Mouse (Mus musculus) liver, embryonic 12.5 days (tissue): ENCODE results near the gene Nxph3. TPM values are rescaled to one million over a fixed set of nuclear protein-coding genes. Genes with fewer than 3 reads are reported as not detected.

Experiments
- ATAC-seq: fragments of 200-750 bp; cut with Nextera tagmentation; 2 replicates; pipeline ENCODE4 v1.8.0; 2017; ENCODE audit warnings: moderate number of reproducible peaks, mild to moderate bottlenecking, moderate library complexity
- H3K27ac ChIP-seq: fragments of 300-500 bp; sonication (generic); 2 replicates; pipeline ENCODE4 v1.5.1; 2016; ENCODE audit warnings: mild to moderate bottlenecking
- H3K27me3 ChIP-seq: fragments of 300-500 bp; sonication (generic); replicated peaks from 2 replicates; pipeline ENCODE4 v1.6.1; 2016; ENCODE audit warnings: mild to moderate bottlenecking, moderate library complexity
- H3K36me3 ChIP-seq: fragments of 300-500 bp; sonication (generic); 2 replicates; pipeline ENCODE4 v1.6.1; 2016; ENCODE audit warnings: mild to moderate bottlenecking, moderate library complexity
- H3K4me1 ChIP-seq: fragments of 300-500 bp; sonication (generic); 2 replicates; pipeline ENCODE4 v1.6.1; 2016
- H3K4me2 ChIP-seq: fragments of 300-500 bp; sonication (generic); 2 replicates; pipeline ENCODE4 v1.6.1; 2016; ENCODE audit warnings: mild to moderate bottlenecking, moderate library complexity
- H3K4me3 ChIP-seq: fragments of 300-500 bp; sonication (generic); 2 replicates; pipeline ENCODE4 v1.5.1; 2016; ENCODE audit warnings: mild to moderate bottlenecking, moderate library complexity
- H3K9ac ChIP-seq: fragments of 300-500 bp; sonication (generic); 2 replicates; pipeline ENCODE4 v1.6.1; 2016; ENCODE audit warnings: mild to moderate bottlenecking, moderate library complexity
- H3K9me3 ChIP-seq: fragments of 300-500 bp; sonication (generic); replicated peaks from 2 replicates; pipeline ENCODE4 v1.6.1; 2016; ENCODE audit warnings: mild to moderate bottlenecking, moderate library complexity
- WGBS: fragments of 180-500 bp; shearing (Covaris S2); methylation state at CpG from one replicate; pipeline ENCODE4 v1.1.7; 2016; ENCODE audit not compliant: insufficient replicate concordance; 5-methylcytosine and 5-hydroxymethylcytosine counted together
- polyA plus RNA-seq: library from polyadenylated mRNA; unstranded; fragments of >200 nt; fragmentation: Nextera tagmentation; extraction: Ambion mirVana; gene quantifications from 2 replicates; pipeline ENCODE4 v1.2.1, GENCODE M21; 2016

Nxph3 gene
- polyA plus RNA-seq, 1 experiment from 2014 or later, result 0.24 TPM

DNA sequence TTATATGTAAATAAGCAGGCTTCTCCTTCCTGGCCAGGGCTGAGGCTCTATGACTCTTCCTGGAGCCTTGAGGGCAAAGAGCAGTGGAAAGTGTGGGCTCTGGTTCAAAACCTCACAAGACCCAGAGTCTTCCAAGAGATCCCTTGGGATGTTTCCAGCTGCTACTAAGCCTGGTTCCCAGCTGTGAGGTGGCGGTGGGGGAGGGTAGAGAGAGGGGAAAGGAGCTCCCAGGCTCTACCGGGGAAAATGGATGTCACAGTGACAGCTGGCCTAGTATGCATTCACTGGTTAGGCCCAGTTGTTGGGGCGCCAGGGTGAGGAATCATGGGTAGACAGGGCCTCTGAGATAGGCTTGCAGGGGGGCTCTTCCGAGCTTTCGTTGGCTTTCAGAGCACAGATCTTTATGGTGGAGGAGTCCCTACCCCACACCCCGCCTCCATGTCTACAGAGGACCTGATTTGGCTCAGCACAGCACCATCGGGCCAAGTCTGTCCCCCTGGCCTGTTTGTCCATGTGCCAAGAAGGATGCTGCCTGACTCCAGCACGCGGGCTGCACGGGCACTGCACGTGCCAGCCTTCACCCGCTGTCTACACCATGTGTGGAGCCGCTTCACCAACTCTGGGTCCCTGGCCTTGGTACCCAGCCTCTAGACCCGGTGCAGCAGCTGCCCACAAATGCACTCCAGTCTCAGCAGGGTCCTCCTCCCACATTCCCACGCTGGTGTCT lies 24.2 kb upstream of the Nxph3 start:
- H3K4me2 ChIP-seq, result no peak overlapping the region
- no peaks in the 10 kb centered on the region for H3K9me3 ChIP-seq
- no peaks in the 10 kb centered on the region for H3K36me3 ChIP-seq
- peaks cover 71% of the 10 kb centered on the region for H3K27me3 ChIP-seq
- H3K9ac ChIP-seq, result no peak overlapping the region
- H3K4me3 ChIP-seq, result no peak overlapping the region
- ATAC-seq, result no peak
- WGBS, result 66% methylated on average over 15 of the region's 15 CpGs
- no peak overlapping the region for H3K27ac ChIP-seq
- H3K4me1 ChIP-seq, result no peaks in the 10 kb centered on the region

- no peaks in the 10 kb centered on the region for H3K9me3 ChIP-seq
- 16% methylated on average over 24 of the region's 24 CpGs for WGBS
- H3K4me2 ChIP-seq, result no peak overlapping the region
Measured at GRCm38 (mm10) chr11:95533484-95534160, 19.3 kb upstream of the Nxph3 start.

GRCm38 (mm10) chr11:95532353-95533072 lies 18.1 kb upstream of the Nxph3 start:
- Histone ChIP-seq H3K9ac (no peak overlapping the region), H3K27me3 (peaks cover 37% of the 10 kb centered on the region), H3K9me3 (no peaks in the 10 kb centered on the region), H3K4me3 (no peak overlapping the region), H3K36me3 (no peaks in the 10 kb centered on the region), H3K4me1 (no peaks in the 10 kb centered on the region), H3K27ac (no peak overlapping the region), H3K4me2 (no peak overlapping the region)
- ATAC-seq, result no peak
- 51% methylated on average over 13 of the region's 13 CpGs for WGBS

More at GRCm38 (mm10) chr11:95533484-95534160, 19.3 kb upstream of the Nxph3 start:
- Histone ChIP-seq H3K4me1 (no peaks in the 10 kb centered on the region), H3K4me3 (no peak overlapping the region), H3K9ac (no peak overlapping the region), H3K27me3 (peaks cover 37% of the 10 kb centered on the region), H3K36me3 (no peaks in the 10 kb centered on the region), H3K27ac (no peak overlapping the region)
- ATAC-seq, result peak; percentile 47; the same call in 1 of the 2 replicates

GRCm38 (mm10) chr11:95528231-95528630 lies 13.9 kb upstream of the Nxph3 start:
- WGBS, result 50% methylated on average over 3 of the region's 3 CpGs
- Histone ChIP-seq H3K36me3 (no peaks in the 10 kb centered on the region), H3K9ac (no peak overlapping the region), H3K27me3 (peaks cover 27% of the 10 kb centered on the region), H3K27ac (no peak overlapping the region), H3K4me2 (no peak overlapping the region), H3K9me3 (no peaks in the 10 kb centered on the region), H3K4me1 (no peaks in the 10 kb centered on the region), H3K4me3 (no peak overlapping the region)
- ATAC-seq, result no peak

- H3K9me3 ChIP-seq, result no peaks in the 10 kb centered on the region
- ATAC-seq, result no peak
- 58% methylated on average over 8 of the region's 8 CpGs for WGBS
- peaks cover 27% of the 10 kb centered on the region for H3K27me3 ChIP-seq
- H3K4me1 ChIP-seq, result no peaks in the 10 kb centered on the region
- H3K27ac ChIP-seq, result no peak overlapping the region
- no peak overlapping the region for H3K9ac ChIP-seq
- no peaks in the 10 kb centered on the region for H3K36me3 ChIP-seq
- no peak overlapping the region for H3K4me2 ChIP-seq
- no peak overlapping the region for H3K4me3 ChIP-seq
Measured at GRCm38 (mm10) chr11:95527307-95527706, 12.9 kb upstream of the Nxph3 start.

GRCm38 (mm10) chr11:95521563-95521962 lies 7.2 kb upstream of the Nxph3 start:
- H3K9ac ChIP-seq, result no peak overlapping the region
- H3K27ac ChIP-seq, result no peak overlapping the region
- 3% methylated on average over 13 of the region's 13 CpGs for WGBS
- H3K4me1 ChIP-seq, result peaks cover 14% of the 10 kb centered on the region; the same call in 1 of the 2 replicates
- H3K27me3 ChIP-seq, result peaks cover 78% of the 10 kb centered on the region
- ATAC-seq, result no peak
- peak overlapping the region; percentile 62 for H3K4me2 ChIP-seq
- H3K9me3 ChIP-seq, result no peaks in the 10 kb centered on the region
- H3K36me3 ChIP-seq, result no peaks in the 10 kb centered on the region
- no peak overlapping the region for H3K4me3 ChIP-seq

DNA sequence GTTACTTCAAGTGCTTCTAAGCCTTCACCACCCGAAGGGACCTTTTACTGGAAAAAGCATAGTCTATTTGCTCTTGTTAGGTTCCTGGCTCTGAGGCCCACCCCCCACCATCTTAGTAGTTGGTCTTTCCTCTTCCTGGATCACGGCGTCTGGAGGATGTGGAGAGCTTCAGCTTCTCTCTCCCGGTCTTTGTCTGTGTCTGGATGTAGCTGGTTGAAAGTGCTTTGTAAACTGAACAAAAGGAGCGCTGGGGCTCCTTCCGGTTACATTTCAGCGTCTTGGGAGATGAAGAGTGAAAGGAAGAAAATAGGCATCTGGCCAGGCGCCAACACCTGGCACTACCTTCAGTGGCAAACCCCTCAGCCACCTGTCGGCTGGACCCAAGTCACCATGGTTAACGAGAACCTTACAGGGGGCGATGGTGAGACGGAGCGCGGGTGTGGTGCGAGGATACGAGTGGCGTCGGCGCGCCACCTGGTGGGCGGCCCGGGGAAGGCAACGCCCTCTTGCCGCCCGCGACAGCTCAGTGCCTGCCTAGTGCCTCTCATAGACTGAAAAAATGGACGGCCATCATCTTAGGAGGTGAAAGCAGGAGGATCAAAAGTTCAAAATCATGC lies 6.2 kb upstream of the Nxph3 start:
- H3K27me3 ChIP-seq, result peaks cover 82% of the 10 kb centered on the region
- H3K4me1 ChIP-seq, result peaks cover 14% of the 10 kb centered on the region; the same call in 1 of the 2 replicates
- ATAC-seq, result peak; percentile 64
- H3K27ac ChIP-seq, result no peak overlapping the region
- H3K9me3 ChIP-seq, result no peaks in the 10 kb centered on the region
- H3K4me2 ChIP-seq, result peak overlapping the region; percentile 62
- H3K4me3 ChIP-seq, result peak overlapping the region; percentile 26
- no peak overlapping the region; the same call in 1 of the 2 replicates for H3K9ac ChIP-seq
- H3K36me3 ChIP-seq, result no peaks in the 10 kb centered on the region
- 6% methylated on average over 27 of the region's 27 CpGs for WGBS

GRCm38 (mm10) chr11:95519996-95520395 lies 5.6 kb upstream of the Nxph3 start:
- no peak for ATAC-seq
- Histone ChIP-seq H3K4me1 (peaks cover 14% of the 10 kb centered on the region; the same call in 1 of the 2 replicates), H3K9me3 (no peaks in the 10 kb centered on the region), H3K4me3 (no peak overlapping the region), H3K4me2 (peak overlapping the region; percentile 62; the same call in 1 of the 2 replicates), H3K27ac (no peak overlapping the region), H3K9ac (no peak overlapping the region), H3K36me3 (no peaks in the 10 kb centered on the region), H3K27me3 (peaks cover 85% of the 10 kb centered on the region)
- WGBS, result 57% methylated on average over 3 of the region's 3 CpGs

DNA sequence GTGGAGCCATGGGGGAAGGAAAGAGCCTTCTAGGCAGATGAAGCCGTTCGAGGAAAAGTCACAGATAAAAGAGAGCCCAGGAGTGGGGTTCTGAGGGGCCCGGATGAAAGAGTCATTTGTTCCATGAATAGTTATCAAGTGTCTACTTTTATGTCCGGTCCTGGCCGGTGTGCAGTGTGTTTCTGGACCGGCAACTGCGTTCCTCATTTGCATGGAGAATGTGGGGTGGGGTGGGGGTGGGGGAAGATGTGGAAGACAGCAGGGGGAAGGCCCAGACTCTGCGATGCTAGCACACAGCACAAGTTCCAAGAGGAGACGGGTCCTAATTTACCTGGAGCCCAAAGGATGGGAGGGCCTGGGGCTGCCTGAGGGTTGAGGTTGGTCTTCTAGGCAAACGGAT lies 4.9 kb upstream of the Nxph3 start:
- Histone ChIP-seq H3K9ac (no peak overlapping the region), H3K27ac (no peak overlapping the region), H3K4me2 (no peak overlapping the region), H3K27me3 (peaks cover 85% of the 10 kb centered on the region), H3K4me1 (peaks cover 19% of the 10 kb centered on the region), H3K36me3 (no peaks in the 10 kb centered on the region), H3K9me3 (no peaks in the 10 kb centered on the region), H3K4me3 (no peak overlapping the region)
- ATAC-seq, result no peak
- 53% methylated on average over 10 of the region's 10 CpGs for WGBS

DNA sequence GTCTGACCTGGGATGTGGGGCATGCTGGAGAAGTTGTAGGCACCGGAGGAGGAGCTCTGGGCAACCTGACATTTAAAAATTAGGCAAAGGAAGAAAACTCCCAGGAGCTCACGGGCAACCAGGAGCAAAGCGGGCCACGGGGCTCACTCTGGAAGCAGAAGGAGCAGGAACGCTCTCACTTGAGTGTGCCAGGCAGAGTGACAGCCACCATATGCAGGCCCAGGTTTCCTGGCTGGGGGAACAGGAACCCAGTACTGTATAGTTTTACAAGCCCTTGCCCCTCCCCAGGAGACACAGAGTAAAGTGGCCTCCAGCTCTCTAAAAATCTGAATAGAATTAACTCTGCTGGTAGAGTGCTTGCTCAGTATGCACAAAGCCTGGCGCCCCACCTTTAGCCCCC lies 2.8 kb upstream of the Nxph3 start:
- Histone ChIP-seq H3K9ac (no peak overlapping the region), H3K36me3 (no peaks in the 10 kb centered on the region), H3K27me3 (peaks cover 98% of the 10 kb centered on the region), H3K27ac (no peak overlapping the region), H3K9me3 (no peaks in the 10 kb centered on the region), H3K4me3 (no peak overlapping the region), H3K4me2 (no peak overlapping the region), H3K4me1 (peaks cover 28% of the 10 kb centered on the region)
- WGBS, result 50% methylated on average over 6 of the region's 6 CpGs
- no peak for ATAC-seq

DNA sequence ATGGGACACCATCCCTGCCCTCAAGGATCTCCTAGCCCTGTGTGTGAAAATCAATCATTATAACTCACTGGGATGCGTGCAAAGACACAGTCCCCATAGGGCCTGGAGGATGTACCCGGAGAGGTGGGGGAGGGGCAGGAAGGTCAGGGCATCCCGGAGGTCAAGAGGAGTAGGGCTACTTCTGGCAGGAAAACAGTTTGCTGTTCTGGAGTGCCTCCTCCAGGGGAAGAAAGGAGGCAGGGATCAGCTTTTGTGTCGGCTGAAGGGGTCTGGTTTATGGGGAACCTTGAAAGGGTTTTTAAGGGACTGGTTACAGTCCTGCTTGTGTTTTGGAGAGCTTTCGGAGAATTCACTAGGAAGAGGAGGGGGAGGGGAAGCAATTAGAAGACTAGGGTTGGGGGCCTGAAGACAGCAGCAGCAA lies 2.1 kb upstream of the Nxph3 start:
- no peak overlapping the region for H3K4me2 ChIP-seq
- no peak overlapping the region for H3K27ac ChIP-seq
- H3K9me3 ChIP-seq, result no peaks in the 10 kb centered on the region
- ATAC-seq, result no peak
- H3K36me3 ChIP-seq, result no peaks in the 10 kb centered on the region
- peaks cover 98% of the 10 kb centered on the region for H3K27me3 ChIP-seq
- 22% methylated on average over 5 of the region's 5 CpGs for WGBS
- peaks cover 27% of the 10 kb centered on the region for H3K4me1 ChIP-seq
- no peak overlapping the region for H3K9ac ChIP-seq
- H3K4me3 ChIP-seq, result no peak overlapping the region
